Mouse (Mus musculus) bone marrow, adult 2 months (tissue): ENCODE data around the gene Evpl.

Source experiments
- CTCF ChIP-seq: fragments of 200-500 bp; IDR thresholded peaks from 2 replicates; pipeline ENCODE4 v1.5.1; 2011; ENCODE audit warnings: low read length, control low read depth; ENCODE audit not compliant: control insufficient read depth, insufficient read depth
- POLR2A ChIP-seq: fragments of 200-500 bp; IDR thresholded peaks from 2 replicates; pipeline ENCODE4 v1.6.1; 2011; ENCODE audit warnings: low read depth, mild to moderate bottlenecking, control low read depth, low read length, borderline replicate concordance; ENCODE audit not compliant: control insufficient read depth

GRCm38 (mm10) chr11:116241744-116242235, 3.9 kb upstream of the Evpl start:
- TF ChIP-seq POLR2A: no peak
- TF ChIP-seq CTCF: no peak
